Mouse (Mus musculus): ENCODE data around the gene Shroom4.

GRCm38 (mm10) chrX:6448001-6448400 lies 48.3 kb downstream of the Shroom4 start:
- TF ChIP-seq CTCF (IDR thresholded peaks at IDR 0.05; ENCODE audit: low read depth, low read length) (no peak), EP300 (IDR thresholded peaks at IDR 0.05; ENCODE audit: insufficient read depth, low read depth, low read length) (no peak)

Measured in ES-Bruce4 (cell line).